Mouse (Mus musculus): ENCODE measurements around the gene Jade1. TPM values are rescaled to one million over a fixed set of nuclear protein-coding genes. Genes with fewer than 3 reads are reported as not detected.

Gene Jade1
- total and polyA plus RNA-seq, 3 experiments, result 9.6 to 11.0 (median 10.7) TPM

- Histone ChIP-seq H3K27me3 (replicated peaks) (no peaks in the 10 kb centered on the region), H3K4me3 (replicated peaks in 1 of 3; ENCODE audit: low read depth in 2 of 3, low read length in 2 of 3, poor library complexity in 1 of 3) (no peak overlapping the region), H3K9ac (ENCODE audit: insufficient read depth, low read depth) (no peak overlapping the region), H3K4me2 (ENCODE audit: insufficient read depth, low read depth, poor library complexity, severe bottlenecking) (no peak overlapping the region), H3K4me1 (ENCODE audit: control insufficient read depth in 1 of 2, insufficient read depth in 2 of 2) (peaks cover 0 to 76% of the 10 kb centered on the region in 2 experiments; a peak in 2 of 4 replicates), H3K79me2 (replicated peaks; ENCODE audit: control insufficient read depth, extremely low read depth, insufficient read depth, poor library complexity, severe bottlenecking) (peaks cover 15% of the 10 kb centered on the region), H3K27ac (ENCODE audit: insufficient read depth, low read depth) (no peak overlapping the region), H3K36me3 (replicated peaks in 1 of 2; ENCODE audit: control insufficient read depth in 1 of 2, insufficient read depth in 1 of 2, low read length in 1 of 2) (peaks cover 5 to 59% of the 10 kb centered on the region in 2 experiments), H3K9me3 (replicated peaks; ENCODE audit: low read length) (no peaks in the 10 kb centered on the region)
- in situ Hi-C loops (cut with MboI; ENCODE audit: low pct_ligation_motif_present, low pct_unique_long_range_greater_than_20kb, low sequenced_read_pairs), result no loop called here
- DNase-seq (ENCODE audit: extremely low read depth), result no peak
- TF ChIP-seq MAZ (IDR thresholded peaks at IDR 0.05; ENCODE audit: low read depth, low read length) (no peak), ELF1 (IDR thresholded peaks at IDR 0.05; ENCODE audit: low read depth, low read length) (no peak), GABPA (IDR thresholded peaks at IDR 0.05; ENCODE audit: insufficient replicate concordance, low read depth, low read length) (no peak), JUND (conservative IDR thresholded peaks at IDR 0.05; ENCODE audit: low read depth, low read length) (no peak), CTCF (conservative IDR thresholded peaks at IDR 0.05 in 1 of 2, IDR thresholded peaks at IDR 0.05 in 1 of 2; ENCODE audit: low read depth in 2 of 2, low read length in 2 of 2) (no peak), SMC3 (IDR thresholded peaks at IDR 0.05; ENCODE audit: low read depth, low read length) (no peak), USF2 (conservative IDR thresholded peaks at IDR 0.05; ENCODE audit: low read depth, low read length) (no peak), ZNF384 (IDR thresholded peaks at IDR 0.05; ENCODE audit: low read depth, low read length) (no peak), CHD2 (IDR thresholded peaks at IDR 0.05; ENCODE audit: low read length) (no peak), ZC3H11A (IDR thresholded peaks at IDR 0.05; ENCODE audit: low read depth, low read length) (no peak), MXI1 (IDR thresholded peaks at IDR 0.05; ENCODE audit: low read depth, low read length) (no peak), ZKSCAN1 (IDR thresholded peaks at IDR 0.05; ENCODE audit: borderline replicate concordance, low read depth, low read length) (no peak), KAT2A (IDR thresholded peaks at IDR 0.05; ENCODE audit: insufficient replicate concordance, low read length) (no peak), PAX5 (IDR thresholded peaks at IDR 0.05; ENCODE audit: low read length) (no peak), JUN (IDR thresholded peaks at IDR 0.05; ENCODE audit: insufficient read depth, low read depth, low read length) (no peak), TCF12 (IDR thresholded peaks at IDR 0.05; ENCODE audit: low read depth, low read length) (no peak), ETS1 (conservative IDR thresholded peaks at IDR 0.05; ENCODE audit: low read depth, low read length) (no peak), TBP (conservative IDR thresholded peaks at IDR 0.05; ENCODE audit: low read depth, low read length) (no peak), MEF2A (IDR thresholded peaks at IDR 0.05; ENCODE audit: borderline replicate concordance, low read depth, low read length) (no peak)
- dilution Hi-C loops (cut with MboI; ENCODE audit: extremely low pct_ligation_motif_present, extremely low pct_unique_long_range_greater_than_20kb, low sequenced_read_pairs), result no loop called here
These were observed 25.9 kb downstream of the Jade1 start for GRCm38 (mm10) chr3:41581436-41581835.

DNA sequence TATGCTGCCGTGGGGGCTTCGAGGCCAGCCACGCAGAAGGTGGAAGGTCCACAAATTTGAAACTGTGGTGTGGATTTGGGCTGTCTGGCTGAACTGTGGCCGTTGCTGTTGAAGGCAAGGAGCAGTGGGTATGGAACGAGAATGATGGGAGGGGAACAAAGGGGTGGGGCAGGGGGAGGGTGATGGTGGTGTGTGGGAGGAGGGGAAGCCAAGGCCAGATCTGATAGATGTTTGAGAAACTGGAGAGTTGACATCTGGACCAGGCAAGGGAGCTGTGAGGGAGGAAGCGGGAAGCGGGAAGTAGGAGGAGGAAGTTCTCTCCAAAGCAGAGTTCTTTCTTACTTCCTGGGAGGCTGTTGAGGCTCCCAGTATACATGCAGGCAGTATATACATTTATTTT lies 26.7 kb downstream of the Jade1 start:
- DNase-seq (ENCODE audit: extremely low read depth), result no peak
- Histone ChIP-seq H3K27me3 (replicated peaks) (no peaks in the 10 kb centered on the region), H3K4me2 (ENCODE audit: insufficient read depth, low read depth, poor library complexity, severe bottlenecking) (no peak overlapping the region), H3K9ac (ENCODE audit: insufficient read depth, low read depth) (no peak overlapping the region), H3K4me3 (replicated peaks in 1 of 3; ENCODE audit: low read depth in 2 of 3, low read length in 2 of 3, poor library complexity in 1 of 3) (no peak overlapping the region), H3K79me2 (replicated peaks; ENCODE audit: control insufficient read depth, extremely low read depth, insufficient read depth, poor library complexity, severe bottlenecking) (peaks cover 14% of the 10 kb centered on the region), H3K4me1 (ENCODE audit: control insufficient read depth in 1 of 2, insufficient read depth in 2 of 2) (peaks cover 0 to 74% of the 10 kb centered on the region in 2 experiments; a peak in 2 of 4 replicates), H3K27ac (ENCODE audit: insufficient read depth, low read depth) (no peak overlapping the region), H3K9me3 (replicated peaks; ENCODE audit: low read length) (no peaks in the 10 kb centered on the region), H3K36me3 (replicated peaks in 1 of 2; ENCODE audit: control insufficient read depth in 1 of 2, insufficient read depth in 1 of 2, low read length in 1 of 2) (peaks cover 5 to 56% of the 10 kb centered on the region in 2 experiments)
- dilution Hi-C loops (cut with MboI; ENCODE audit: extremely low pct_ligation_motif_present, extremely low pct_unique_long_range_greater_than_20kb, low sequenced_read_pairs), result no loop called here
- TF ChIP-seq CTCF (conservative IDR thresholded peaks at IDR 0.05 in 1 of 2, IDR thresholded peaks at IDR 0.05 in 1 of 2; ENCODE audit: low read depth in 2 of 2, low read length in 2 of 2) (no peak), NRF1 (IDR thresholded peaks at IDR 0.05; ENCODE audit: low read depth, low read length) (no peak), MAX (IDR thresholded peaks at IDR 0.05; ENCODE audit: low read length) (no peak), MAFK (IDR thresholded peaks at IDR 0.05; ENCODE audit: insufficient replicate concordance, low read length) (no peak)
- in situ Hi-C loops (cut with MboI; ENCODE audit: low pct_ligation_motif_present, low pct_unique_long_range_greater_than_20kb, low sequenced_read_pairs), result no loop called here
